Mouse (Mus musculus) heart, adult 18-20 months (tissue): Measurements from ENCODE around the gene Adgrf2. TPM values are rescaled to one million over a fixed set of nuclear protein-coding genes. Genes with fewer than 3 reads are reported as not detected.
A peak's percentile ranks its signal among the peaks of the same experiment; 100 is the strongest.

Experiments used
- DNase-seq, 2 experiments: peaks; one replicate each; pipeline ENCODE4 v3.0.0; 2021 to 2022; ENCODE audit warnings: mixed read lengths in 1 of 2
- long read RNA-seq, 2 experiments: library from polyadenylated mRNA; stranded (forward); transcript quantifications; one replicate each; pipeline ENCODE4 v2.0.0; 2021
- total RNA-seq, 2 experiments: library from RNA; stranded (reverse); gene quantifications; 2 replicates each; pipeline ENCODE4 v1.2.3; 2021

The Adgrf2 gene
- under 1 TPM; 0.12 to 0.18 TPM for total RNA-seq
- long read RNA-seq, experiment 1, result 0 reads
- long read RNA-seq, experiment 2, result 0 reads

DNA sequence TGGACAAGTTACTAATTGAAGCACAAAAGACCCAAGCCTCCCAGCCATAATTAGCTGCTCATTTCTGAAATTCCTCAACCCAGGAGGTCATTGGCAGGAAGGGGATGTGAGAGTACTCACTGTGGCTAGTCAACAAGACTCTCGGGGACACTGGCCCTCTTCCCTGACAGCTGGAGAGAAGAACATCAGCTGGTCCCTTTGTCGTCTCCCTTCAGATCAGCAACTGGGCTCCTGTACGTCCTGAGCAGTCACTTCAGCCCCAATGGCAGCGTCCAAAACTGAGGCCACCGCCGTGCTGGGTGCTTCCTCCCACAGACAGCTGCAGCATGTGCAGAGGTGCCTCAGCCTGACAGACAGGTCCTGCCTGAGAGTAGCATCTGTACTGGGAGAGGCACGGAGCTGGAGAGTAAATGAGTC lies at the start of gene Adgrf2:
Gene Adgrf2, minus strand, starts transcription at position 379 of the 417 bp plus-strand sequence.
- DNase-seq, result peak; percentile 58 to 60

DNA sequence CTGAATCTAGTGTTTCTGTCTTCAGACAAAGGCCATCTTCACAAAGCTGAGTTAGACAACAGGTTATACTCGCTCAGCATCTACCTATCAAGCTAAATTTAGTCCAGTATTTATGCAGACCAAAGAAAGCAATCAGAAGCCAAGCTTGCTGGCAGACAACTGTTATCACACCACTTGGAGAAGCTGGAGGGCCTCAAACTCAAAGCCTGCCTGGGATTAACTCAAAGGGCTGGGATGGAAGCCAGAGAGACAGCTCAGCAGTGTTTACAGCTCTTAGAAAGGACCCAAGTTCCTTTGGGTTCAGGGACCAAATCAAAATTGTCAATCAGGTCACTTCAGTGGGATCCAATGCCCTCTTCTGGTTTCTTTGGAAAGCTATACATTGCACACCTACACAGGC lies 48.8 kb upstream of the Adgrf2 start:
- peak; percentile 47 to 50 for DNase-seq

DNA sequence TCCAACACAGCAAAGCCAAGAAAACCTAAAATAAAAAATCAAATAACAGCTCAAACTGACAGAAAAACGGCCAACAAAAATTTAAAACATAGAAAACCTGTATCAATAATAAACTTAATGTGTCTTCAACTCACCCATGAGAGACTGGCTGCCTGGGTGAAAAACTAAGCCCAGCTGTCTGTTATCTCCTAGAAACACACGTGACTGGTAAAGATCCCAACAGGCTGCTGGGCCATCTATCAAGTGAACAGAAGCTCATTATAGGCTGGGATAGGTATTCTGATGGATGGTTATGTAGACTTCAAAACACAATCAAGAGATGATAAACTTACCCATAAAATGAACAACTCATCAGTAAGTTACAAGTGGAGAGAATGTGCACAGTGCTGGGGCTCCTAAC lies 47.7 kb upstream of the Adgrf2 start:
- no peak for DNase-seq

DNA sequence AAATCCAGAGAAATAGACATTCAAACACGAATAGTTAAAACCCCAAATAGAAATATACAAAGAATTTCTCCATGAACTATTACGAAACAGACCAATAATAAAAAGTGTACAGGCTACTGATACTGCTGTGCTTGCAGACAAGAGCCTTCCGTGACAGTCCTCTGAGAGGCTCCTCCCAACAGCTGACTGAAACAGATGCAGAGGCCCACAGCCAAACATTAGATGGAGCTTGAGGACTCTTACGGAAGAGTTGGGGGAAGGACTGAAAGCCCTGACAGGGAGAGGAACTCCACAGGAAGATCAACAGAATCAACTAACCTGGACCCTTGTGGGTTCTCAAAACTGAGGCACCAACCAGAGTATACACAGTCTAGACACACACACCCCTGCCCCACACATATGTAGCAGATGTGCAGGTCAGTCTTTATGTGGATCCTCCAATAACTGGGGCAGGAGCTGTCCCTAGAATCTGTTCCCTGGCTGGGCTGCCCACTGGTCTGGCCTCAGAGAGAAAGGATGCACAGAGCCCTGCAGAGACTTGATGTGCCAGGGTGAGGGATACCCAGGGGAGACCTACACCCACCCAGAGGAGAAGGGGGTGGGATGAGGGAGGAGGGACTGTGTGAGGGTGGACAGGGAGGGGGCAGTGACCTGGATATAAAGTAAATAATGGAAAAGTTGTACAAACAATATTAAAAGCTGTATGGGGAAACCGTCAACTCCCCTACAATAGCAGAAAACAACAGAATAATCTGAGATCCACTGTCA lies 46.9 kb upstream of the Adgrf2 start:
- peak; percentile 26 to 55 for DNase-seq

DNA sequence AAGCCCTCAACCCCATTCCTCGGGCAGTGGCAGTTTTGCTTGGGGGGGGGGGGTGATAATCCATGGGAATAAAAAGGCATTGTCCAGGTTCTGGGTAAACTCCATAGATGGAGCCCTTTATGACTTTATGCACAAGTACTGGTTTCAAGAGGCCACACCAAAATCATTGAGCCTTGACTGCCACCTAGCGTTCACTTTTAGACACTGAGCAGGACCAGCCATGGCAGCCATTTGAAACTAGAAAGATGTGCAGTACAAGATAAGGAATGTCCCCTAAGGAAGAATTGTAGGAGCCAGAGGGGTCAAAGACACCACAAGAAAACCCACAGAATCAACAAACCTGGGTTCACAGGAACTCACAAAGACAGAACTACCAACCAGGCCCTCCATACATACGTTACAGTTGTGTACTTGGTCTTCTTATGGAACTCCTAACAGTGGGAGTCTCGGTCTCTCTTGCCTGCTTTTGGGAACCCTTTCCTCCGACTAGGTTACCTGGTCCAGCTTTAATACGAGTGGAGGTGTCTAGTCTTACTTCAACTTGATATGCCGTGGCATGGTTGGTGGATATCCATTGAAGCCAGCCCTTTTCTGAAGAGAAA lies 40.3 kb upstream of the Adgrf2 start:
- DNase-seq, result peak; percentile 58 to 84

DNA sequence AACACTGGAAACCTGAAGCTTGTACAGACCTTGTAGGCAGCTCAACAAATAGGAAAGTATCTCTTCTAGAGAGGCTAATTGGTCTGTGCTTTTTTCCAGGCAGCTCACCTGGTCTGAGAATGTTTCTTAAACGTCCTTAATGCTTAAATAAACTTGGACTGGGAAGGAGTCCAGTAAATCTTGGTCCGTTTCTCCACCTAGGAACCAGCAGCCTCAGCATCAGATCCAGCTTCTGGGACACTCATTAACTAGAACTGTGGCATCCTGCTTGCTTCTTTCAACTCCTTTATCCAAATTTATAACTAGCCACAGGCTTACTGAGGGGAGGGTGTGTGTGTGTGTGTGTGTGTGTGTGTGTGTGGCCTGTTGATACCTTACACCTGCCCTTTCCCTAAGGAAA lies 11.8 kb upstream of the Adgrf2 start:
- no peak for DNase-seq

DNA sequence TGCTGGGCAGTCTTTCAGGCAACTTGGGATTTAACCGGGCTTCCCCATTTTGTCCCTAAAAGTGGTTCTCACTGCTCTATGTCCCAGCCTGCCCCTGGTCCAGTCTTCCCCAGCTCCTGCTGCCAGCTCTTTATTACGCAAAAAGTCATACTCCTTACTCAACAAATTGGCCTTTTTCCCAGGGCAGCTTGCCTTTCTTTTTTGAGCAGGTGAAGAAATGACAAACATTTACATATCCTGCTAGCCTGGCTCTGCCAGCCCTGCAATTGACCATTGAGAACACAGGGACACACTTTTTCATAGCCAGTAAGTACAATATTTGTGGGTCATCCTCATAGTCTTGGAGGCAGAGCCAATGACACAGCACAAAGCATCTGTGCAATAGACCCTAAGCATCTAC lies 10.2 kb upstream of the Adgrf2 start:
- peak; percentile 70 to 75 for DNase-seq

DNA sequence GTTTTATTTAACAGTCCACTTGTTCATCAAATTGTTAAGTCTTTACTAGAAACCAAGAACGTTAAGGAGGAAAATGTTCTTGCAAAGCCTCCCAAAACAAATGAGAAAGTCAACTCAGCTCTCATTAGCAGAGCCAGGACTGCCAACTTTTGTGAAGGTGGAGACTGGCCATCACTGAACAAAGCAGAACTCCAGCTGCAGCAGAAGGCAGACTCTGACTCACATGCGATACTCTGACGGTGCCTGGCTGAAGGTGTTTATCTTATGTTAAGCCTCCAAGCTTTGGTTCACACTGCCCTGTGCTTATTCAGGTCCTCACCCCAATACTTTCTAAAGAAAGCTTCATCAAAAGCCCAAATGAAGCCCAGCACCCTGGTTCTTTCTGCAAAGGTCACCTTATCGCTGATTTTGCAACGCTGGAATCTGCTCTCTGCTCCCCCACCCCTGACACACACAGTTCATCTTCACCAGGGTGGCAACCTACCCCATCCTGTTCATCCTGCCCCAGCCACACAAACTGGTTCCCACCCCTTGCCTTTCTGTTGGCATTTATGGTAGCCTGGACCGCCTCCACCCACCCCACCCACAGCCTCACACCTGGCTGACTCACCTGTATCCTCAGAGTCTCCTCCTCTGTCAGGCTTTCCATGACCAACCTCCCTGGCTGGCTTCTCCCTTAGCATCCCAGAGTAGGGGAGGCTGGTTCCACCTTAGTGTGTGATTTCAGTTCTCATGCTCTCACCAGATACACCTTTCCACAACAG lies 3.9 kb upstream of the Adgrf2 start:
- DNase-seq, result no peak

DNA sequence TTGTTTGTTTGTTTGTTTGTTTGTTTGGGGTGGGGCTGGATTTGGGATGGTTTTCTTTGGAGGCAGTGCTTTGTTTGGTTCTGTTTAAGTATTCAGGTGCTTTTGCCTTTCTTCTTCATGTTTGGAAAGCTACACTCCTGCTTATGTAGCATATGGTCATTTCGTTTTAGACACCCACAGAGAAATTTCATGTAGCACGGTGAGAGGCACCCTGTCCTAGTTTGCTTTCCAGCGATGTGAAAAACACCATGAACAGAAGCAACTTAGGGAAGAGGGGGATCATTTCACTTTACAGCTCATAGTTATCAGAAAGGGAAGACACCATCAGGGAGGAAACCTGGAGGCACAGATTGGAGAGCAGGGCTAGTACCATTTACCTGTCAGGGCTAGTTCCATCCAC lies 844 bp upstream of the Adgrf2 start:
- no peak for DNase-seq

DNA sequence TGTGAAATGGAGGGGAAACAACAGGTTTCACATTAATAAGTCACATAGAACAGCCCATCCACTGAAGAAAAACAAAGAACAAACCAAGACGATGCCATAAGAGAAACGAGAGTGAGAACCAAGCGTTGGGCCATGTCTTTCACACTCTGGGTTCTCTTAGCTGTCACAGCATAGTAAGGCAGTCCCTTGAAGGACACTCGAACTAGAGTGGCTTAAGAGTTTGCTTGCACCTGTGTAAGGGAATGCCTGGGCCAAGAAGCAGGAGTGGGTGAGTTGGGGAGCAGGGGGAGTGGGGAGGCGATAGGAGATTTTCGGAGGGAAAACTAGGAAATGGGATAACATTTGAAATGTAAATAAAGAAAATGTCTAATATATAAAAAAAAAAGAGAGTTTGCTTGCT lies 3.2 kb downstream of the Adgrf2 start:
- no peak for DNase-seq

DNA sequence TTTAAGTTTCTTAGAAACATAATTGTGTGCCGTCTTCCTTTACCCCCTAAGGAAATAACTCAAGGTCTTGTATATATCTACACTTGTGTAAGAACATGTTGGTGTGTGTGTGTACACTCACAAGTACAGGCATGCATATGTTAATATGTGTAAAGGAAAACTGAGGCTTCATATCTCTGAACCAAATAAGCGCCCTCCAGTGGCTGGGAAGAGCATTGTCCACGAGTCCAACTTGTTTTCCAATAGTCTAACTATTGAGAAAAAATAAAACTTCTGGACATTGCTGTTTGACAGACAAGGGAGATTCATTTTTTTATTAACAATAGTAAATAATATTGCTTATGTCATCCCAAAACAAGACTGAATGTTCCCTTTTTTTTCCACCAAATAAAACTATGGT lies 24.8 kb downstream of the Adgrf2 start:
- DNase-seq, result no peak

DNA sequence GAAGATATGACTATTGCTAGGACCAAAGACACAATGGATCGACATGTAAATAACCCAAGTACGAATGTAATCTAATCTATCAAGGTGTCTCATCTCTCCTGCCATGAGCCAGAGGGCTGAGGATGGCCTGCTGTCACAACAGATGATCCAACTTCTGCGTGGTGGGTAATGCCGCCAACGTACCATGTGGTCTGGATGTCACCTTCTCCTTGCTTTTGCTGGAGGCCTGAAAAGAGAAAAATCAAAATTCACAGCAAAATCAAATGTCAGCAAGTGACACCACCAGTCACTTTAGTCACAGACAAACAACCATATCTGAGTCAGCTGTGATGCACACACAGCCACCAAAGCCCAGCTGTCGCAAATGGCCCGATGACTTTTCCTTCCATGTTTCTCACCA lies 27.0 kb downstream of the Adgrf2 start:
- DNase-seq, result no peak

DNA sequence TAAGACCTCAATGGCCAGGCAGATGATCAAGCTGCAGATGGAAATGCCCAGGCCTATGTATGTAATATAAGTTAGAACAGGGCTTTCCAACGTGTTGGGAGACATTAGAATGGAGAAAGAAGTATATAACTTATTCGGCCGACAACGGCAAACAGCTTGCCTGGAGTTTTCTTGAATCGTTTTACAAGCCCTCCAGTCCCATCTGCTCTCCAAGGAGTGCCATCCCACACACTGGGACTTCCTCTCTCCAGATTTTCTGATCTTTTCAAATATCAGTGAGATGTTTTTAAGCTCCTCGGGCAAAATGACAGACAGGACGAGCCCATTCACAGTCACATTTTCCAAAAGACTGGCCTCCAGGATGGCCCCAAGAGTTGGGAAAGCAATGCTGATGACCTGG lies 31.3 kb downstream of the Adgrf2 start:
- DNase-seq, result no peak

DNA sequence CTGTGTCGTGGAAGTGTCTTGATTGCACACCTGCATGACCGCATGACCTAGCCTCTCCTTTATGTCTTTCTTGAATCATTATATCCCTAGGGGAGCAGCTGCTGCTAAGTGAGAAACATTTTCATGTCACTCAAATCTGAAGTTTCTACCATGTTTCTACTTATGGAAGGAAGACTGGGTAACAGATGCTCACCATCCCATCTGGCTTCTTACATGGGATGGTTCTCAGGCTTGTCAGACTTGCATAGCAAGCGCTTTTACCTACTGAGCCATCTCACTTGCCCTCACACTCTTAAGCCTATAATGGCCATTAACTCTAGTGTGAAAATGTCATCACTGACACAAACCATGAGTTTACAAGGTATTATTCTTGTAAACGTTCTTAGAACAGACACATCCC lies 36.4 kb downstream of the Adgrf2 start:
- no peak for DNase-seq

DNA sequence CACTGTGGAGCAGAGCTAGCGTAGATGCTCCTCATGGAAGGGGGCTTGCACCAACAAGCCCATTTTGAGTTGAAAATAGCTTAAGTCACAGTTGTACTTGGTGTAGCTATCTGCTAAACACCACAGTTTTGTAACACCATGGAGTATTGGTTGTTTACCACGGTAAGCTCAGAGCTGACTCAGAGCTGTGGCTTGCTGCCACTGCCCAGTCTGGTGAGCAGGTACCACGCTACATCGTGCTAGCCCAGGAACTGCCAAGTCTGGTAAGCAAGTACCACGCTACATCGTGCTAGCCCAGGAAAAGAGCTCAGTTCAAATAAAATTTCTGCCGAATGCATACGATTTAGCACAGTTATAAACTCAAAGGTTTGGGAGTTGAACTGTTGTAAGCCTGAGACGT lies 39.8 kb downstream of the Adgrf2 start:
- no peak for DNase-seq

DNA sequence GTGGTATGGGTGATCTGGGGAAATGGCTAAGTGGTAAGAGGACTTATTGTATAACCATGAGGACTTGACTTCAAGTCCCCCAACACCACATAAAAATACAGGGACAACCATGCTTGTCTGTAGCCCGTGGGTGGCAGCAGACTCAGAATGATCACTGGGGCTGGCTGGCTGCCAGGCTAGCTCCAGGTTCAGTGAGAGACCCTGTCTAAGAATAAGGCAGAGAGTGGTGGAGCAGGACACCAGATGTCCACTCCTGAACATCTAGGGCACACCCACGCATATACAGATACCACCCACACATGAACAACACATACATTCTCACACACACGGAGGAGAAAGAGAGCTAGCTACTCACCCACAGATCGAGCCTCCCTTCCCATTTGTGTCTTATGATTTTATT lies 47.2 kb downstream of the Adgrf2 start:
- DNase-seq, result no peak

DNA sequence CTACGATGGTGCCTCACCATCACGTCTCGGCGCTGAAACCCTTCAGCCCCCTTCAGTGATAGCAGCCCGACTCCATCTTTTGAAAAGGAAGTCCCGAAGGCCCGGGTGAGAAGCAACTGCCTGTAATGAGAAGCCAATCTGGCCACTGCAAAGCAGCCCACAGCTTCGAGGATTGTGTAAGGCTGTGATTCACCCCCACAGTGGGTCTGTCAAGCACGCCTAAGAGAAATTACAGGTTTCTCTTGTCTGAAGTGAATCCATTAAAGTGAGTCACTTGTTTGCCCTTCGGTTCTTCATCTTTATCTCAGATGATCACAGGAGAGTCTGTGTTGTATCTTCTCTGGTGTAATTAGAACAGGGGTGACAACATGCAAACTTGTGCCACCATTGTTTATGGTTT lies 49.8 kb downstream of the Adgrf2 start, which contains the start of gene Adgrf4:
Gene Adgrf4, minus strand, starts transcription at position 149 of the 400 bp plus-strand sequence.
- no peak for DNase-seq

DNA sequence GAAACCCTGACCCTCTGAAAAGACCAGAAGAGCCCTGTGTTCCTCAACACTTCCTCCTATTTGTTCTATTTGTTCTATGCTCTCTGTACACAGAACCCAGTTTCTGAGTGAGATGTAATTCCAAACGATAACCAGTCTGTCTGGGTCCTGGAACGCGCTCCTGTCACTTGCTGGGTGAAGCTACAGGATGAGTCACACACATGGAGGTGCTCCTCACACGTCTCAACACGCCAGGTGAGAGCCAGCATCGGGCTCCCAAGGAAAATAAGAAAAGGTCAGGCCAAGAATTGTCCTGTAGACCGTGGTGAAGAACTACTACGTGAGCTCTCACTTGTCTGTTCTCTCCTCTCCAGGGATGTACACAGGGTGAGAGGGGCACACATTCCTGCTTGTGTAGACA lies 51.4 kb downstream of the Adgrf2 start:
- no peak for DNase-seq

Other genes starting within 250 kb of the Adgrf2 start
- gene Opn5, start 130.8 kb downstream of the Adgrf2 start, total RNA-seq, result not detected
- under 1 TPM; 0.15 to 0.23 TPM for gene Adgrf4, start 49.9 kb downstream of the Adgrf2 start, total RNA-seq
- gene Cd2ap, start 134.5 kb upstream of the Adgrf2 start, total RNA-seq, result 10 to 100 TPM; 16.3 to 20.1 TPM